Mouse (Mus musculus): Measurements from ENCODE around the gene 1110051M20Rik.

DNA sequence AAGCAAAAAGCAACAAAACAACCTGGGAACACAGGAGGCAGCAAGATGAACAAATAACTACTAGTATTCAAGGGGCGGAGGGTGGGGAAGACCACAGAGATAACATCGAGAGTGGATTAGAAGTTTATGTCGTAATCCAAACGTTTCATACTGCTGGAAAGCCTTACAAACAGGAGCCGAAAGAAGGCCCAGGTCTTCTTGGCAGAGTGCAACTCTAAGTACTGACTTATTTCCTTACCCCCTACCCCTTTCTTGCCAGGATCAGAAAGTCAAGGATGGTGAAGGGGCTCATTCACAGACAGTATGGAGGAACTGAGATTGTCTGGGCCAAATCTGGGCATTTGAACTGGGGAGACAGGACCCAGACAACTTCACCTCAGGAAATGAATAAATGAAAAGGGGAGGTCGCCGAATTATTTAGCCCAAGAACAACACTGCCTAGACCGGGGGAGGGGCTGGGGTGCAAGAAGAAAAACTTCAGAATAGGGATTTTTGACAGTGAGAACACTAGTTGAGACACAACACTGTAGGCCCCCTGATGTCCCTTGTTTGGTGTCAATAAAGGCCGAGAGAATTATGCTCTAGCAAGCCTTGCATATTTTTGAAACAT, 12.1 kb upstream of the 1110051M20Rik start:
- TF ChIP-seq POLR2A (IDR thresholded peaks at IDR 0.05; ENCODE audit: insufficient read depth, low read depth, low read length): no peak
- TF ChIP-seq EP300 (IDR thresholded peaks at IDR 0.05; ENCODE audit: insufficient read depth, low read depth, low read length): no peak

All from heart, adult 2 months (tissue).